Mouse (Mus musculus) myocyte (in vitro differentiated cells): ENCODE data around the gene Ppp2r5b. TPM values are rescaled to one million over a fixed set of nuclear protein-coding genes. Genes with fewer than 3 reads are reported as not detected.

Experiments
- H3K27me3 ChIP-seq: one replicate; pipeline ENCODE4 v1.6.1; 2011; ENCODE audit not compliant: control insufficient read depth, insufficient read depth, insufficient read length
- H3K36me3 ChIP-seq: one replicate; pipeline ENCODE4 v1.6.1; 2011; ENCODE audit not compliant: control insufficient read depth, insufficient read depth
- H3K4me2 ChIP-seq: one replicate; pipeline ENCODE4 v1.6.1; 2011; ENCODE audit warnings: low read depth, control low read depth
- H3K4me3 ChIP-seq: one replicate; pipeline ENCODE4 v1.5.1; 2011; ENCODE audit warnings: mild to moderate bottlenecking, control low read depth, moderate library complexity
- H3K79me2 ChIP-seq: one replicate; pipeline ENCODE4 v1.6.1; 2011; ENCODE audit not compliant: control insufficient read depth, insufficient read depth
- H3ac ChIP-seq: one replicate; pipeline ENCODE4 v1.6.1; 2011; ENCODE audit not compliant: control insufficient read depth, insufficient read length
- CEBPB ChIP-seq: IDR thresholded peaks from 2 replicates; pipeline ENCODE4 v1.6.1; 2011; ENCODE audit warnings: mild to moderate bottlenecking, moderate library complexity; ENCODE audit not compliant: poor library complexity, insufficient read depth, severe bottlenecking
- E2F4 ChIP-seq: IDR thresholded peaks from one replicate; pipeline ENCODE4 v1.6.1; 2011; ENCODE audit warnings: mild to moderate bottlenecking, control low read depth, moderate library complexity; ENCODE audit not compliant: insufficient read depth
- MAX ChIP-seq: IDR thresholded peaks from one replicate; pipeline ENCODE4 v1.6.1; 2011; ENCODE audit warnings: low read depth, mild to moderate bottlenecking, control low read depth
- MYOD1 ChIP-seq, 3 experiments: IDR thresholded peaks; one replicate each; pipeline ENCODE4 v1.6.1; 2011; ENCODE audit warnings: control low read depth in 2 of 3, low read depth in 2 of 3, mild to moderate bottlenecking in 2 of 3, moderate library complexity in 1 of 3; ENCODE audit not compliant: insufficient read length in 2 of 3, control insufficient read depth in 1 of 3
- MYOG ChIP-seq, 3 experiments: IDR thresholded peaks; one replicate each; pipeline ENCODE4 v1.6.1; 2011; ENCODE audit warnings: control low read depth in 2 of 3, low read depth in 2 of 3, mild to moderate bottlenecking in 2 of 3; ENCODE audit not compliant: insufficient read length in 2 of 3, control insufficient read depth in 1 of 3, insufficient read depth in 1 of 3
- POLR2A ChIP-seq: IDR thresholded peaks from one replicate; pipeline ENCODE4 v1.6.1; 2011; ENCODE audit warnings: low read depth, mild to moderate bottlenecking, control low read depth, moderate library complexity; ENCODE audit not compliant: insufficient read length
- POLR2AphosphoS2 ChIP-seq: IDR thresholded peaks from one replicate; pipeline ENCODE4 v1.6.1; 2011; ENCODE audit warnings: low read depth, control low read depth; ENCODE audit not compliant: insufficient read length
- REST ChIP-seq: IDR thresholded peaks from one replicate; pipeline ENCODE4 v1.6.1; 2011; ENCODE audit warnings: mild to moderate bottlenecking, control low read depth, moderate library complexity; ENCODE audit not compliant: insufficient read depth, insufficient read length
- SRF ChIP-seq: IDR thresholded peaks from one replicate; pipeline ENCODE4 v1.6.1; 2011; ENCODE audit warnings: low read depth; ENCODE audit not compliant: control insufficient read depth, insufficient read length
- TCF12 ChIP-seq: IDR thresholded peaks from one replicate; pipeline ENCODE4 v1.6.1; 2011; ENCODE audit warnings: mild to moderate bottlenecking, control low read depth; ENCODE audit not compliant: poor library complexity, insufficient read depth, severe bottlenecking
- TCF3 ChIP-seq: IDR thresholded peaks from one replicate; pipeline ENCODE4 v1.6.1; 2011; ENCODE audit warnings: low read depth, control low read depth; ENCODE audit not compliant: insufficient read length
- USF1 ChIP-seq: IDR thresholded peaks from one replicate; pipeline ENCODE4 v1.6.1; 2011; ENCODE audit warnings: low read depth, mild to moderate bottlenecking, control low read depth, moderate library complexity
- polyA plus RNA-seq: library from polyadenylated mRNA; unstranded; fragments of >200 nt; fragmentation: generic; extraction: Trizol; gene quantifications from one replicate; pipeline ENCODE4 v1.2.1, GENCODE M21; 2012; ENCODE audit warnings: missing spikeins

The Ppp2r5b gene
- polyA plus RNA-seq, 1 experiment: 51.4 TPM

DNA sequence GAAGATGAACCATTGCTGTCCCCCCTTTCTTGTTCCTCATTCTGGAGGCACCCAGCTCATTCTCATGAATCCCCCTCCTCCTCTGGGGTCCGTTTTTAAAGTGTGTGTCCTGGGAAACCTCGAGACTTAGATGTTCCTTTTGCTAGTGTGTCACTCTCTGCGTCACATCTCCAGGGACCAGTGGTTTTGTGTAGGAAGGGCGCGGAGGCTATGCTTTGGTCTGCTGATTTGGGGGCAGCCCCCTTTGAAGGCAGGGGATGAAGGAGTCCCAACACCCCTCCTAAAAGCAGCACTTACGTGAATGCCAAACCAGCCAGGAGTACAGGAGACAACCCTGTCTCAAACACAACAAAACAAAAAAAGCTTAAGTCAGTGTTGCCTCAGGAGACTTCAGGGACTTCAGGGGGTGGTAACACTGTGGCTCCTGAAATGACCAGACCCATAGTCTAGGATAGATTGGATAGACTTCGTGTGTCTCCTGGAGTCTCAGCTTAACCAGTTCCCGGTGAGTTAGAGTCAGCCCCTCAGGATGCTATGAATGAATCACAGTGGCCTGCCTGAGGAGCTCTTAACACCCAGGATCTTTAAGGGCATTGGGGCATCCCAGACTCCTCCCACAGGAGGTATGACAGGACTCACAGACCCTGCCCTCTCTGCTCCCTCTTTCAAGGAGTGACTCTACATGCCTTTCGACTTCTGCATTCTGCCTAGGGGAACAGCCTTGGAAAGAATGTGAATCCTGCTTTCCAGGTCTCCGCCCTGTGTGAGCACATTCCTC is 42.2 kb upstream of the Ppp2r5b start:
- H3K27me3 ChIP-seq: no peaks in the 10 kb centered on the region
- peaks cover 54% of the 10 kb centered on the region for H3K79me2 ChIP-seq

DNA sequence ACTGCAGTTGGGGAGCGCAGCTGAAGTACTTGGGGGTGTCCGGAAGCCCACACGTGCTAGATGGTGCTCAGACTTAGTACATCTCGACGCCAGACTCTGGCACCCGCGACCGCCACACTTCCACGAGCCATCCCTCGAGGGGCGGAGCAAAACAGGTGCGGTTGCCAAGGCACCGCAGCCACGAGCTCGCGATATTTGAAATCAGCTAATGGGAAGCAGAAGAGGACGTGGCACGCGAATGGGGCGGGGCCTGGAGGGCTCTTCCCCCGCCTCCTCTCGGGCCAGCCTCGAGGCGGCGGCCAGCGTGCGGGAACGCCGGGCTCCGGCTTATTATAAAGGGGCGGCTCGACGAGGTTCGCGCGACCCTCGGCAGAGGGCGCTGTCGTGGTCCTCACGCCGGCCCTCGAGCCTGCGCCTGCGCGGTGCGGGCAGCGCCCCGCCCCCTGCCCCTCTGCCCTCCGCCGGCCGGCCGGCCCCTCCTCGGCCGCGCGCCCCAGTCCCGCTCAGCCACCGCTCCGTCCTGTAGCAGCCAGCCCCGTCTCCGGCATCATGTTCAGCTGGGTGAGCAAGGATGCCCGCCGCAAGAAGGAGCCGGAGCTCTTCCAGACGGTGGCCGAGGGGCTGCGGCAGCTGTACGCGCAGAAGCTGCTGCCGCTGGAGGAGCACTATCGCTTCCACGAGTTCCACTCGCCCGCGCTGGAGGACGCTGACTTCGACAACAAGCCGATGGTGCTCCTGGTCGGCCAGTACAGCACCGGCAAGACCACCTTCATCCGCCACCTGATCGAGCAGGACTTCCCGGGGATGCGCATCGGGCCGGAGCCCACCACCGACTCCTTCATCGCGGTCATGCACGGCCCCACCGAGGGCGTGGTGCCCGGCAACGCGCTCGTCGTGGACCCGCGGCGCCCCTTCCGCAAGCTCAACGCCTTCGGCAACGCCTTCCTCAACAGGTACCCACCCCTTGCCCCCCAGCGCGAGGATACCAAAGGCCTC is 41.1 kb upstream of the Ppp2r5b start, which contains the start of gene Ehd1:
Gene Ehd1, plus strand, starts transcription at position 300 of the 996 bp plus-strand sequence.
- Histone ChIP-seq H3K36me3 (peaks cover 20% of the 10 kb centered on the region), H3K4me3 (peak within 1 kb of the TSS; percentile 97), H3ac (peak within 1 kb of the TSS; percentile 84), H3K79me2 (peaks cover 43% of the 10 kb centered on the region), H3K4me2 (peak within 1 kb of the TSS; percentile 99), H3K27me3 (no peaks in the 10 kb centered on the region)
- TF ChIP-seq MYOD1 (IDR thresholded peaks at IDR 0.05; ENCODE audit: control insufficient read depth in 1 of 3, insufficient read length in 2 of 3, low read depth in 2 of 3) (peak in 2 of 3 experiments; percentile 59 to 81), POLR2A (peak; percentile 85), MYOG (IDR thresholded peaks at IDR 0.05; ENCODE audit: control insufficient read depth in 1 of 3, insufficient read depth in 1 of 3, insufficient read length in 2 of 3, low read depth in 2 of 3) (peak in 2 of 3 experiments; percentile 57 to 82), POLR2AphosphoS2 (peak; percentile 73), MAX (no peak), TCF3 (no peak)

More for the DNA sequence above, 42.2 kb upstream of the Ppp2r5b start:
- peak overlapping the region; percentile 97 for H3K4me3 ChIP-seq
- TF ChIP-seq POLR2AphosphoS2 (peak; percentile 80), POLR2A (peak; percentile 83), MYOG (IDR thresholded peaks at IDR 0.05; ENCODE audit: control insufficient read depth in 1 of 3, insufficient read depth in 1 of 3, insufficient read length in 2 of 3, low read depth in 2 of 3) (peak in 1 of 3 experiments; percentile 7), E2F4 (no peak)
- peaks cover 31% of the 10 kb centered on the region for H3K36me3 ChIP-seq
- peak overlapping the region; percentile 99 for H3K4me2 ChIP-seq
- H3ac ChIP-seq: peak overlapping the region; percentile 84

- TF ChIP-seq TCF3 (no peak), REST (no peak), MYOG (IDR thresholded peaks at IDR 0.05; ENCODE audit: control insufficient read depth in 1 of 3, insufficient read depth in 1 of 3, insufficient read length in 2 of 3, low read depth in 2 of 3) (no peak), SRF (no peak), CEBPB (no peak), E2F4 (no peak), POLR2A (no peak), USF1 (no peak)
- Histone ChIP-seq H3ac (peak overlapping the region; percentile 84), H3K36me3 (peaks cover 11% of the 10 kb centered on the region), H3K79me2 (peaks cover 36% of the 10 kb centered on the region), H3K27me3 (no peaks in the 10 kb centered on the region), H3K4me3 (peak overlapping the region; percentile 97), H3K4me2 (peak overlapping the region; percentile 89)
These were observed 40.2 kb upstream of the Ppp2r5b start for GRCm38 (mm10) chr19:6275740-6276389.

GRCm38 (mm10) chr19:6273998-6274608 is 38.4 kb upstream of the Ppp2r5b start:
- Histone ChIP-seq H3K4me3 (no peak overlapping the region), H3K36me3 (peaks cover 4% of the 10 kb centered on the region), H3K4me2 (no peak overlapping the region), H3ac (no peak overlapping the region), H3K79me2 (peaks cover 19% of the 10 kb centered on the region), H3K27me3 (no peaks in the 10 kb centered on the region)
- TF ChIP-seq MAX: no peak
- no peak for TF ChIP-seq POLR2AphosphoS2
- no peak for TF ChIP-seq MYOG (IDR thresholded peaks at IDR 0.05; ENCODE audit: control insufficient read depth in 1 of 3, insufficient read depth in 1 of 3, insufficient read length in 2 of 3, low read depth in 2 of 3)
- no peak for TF ChIP-seq SRF
- no peak for TF ChIP-seq USF1
- TF ChIP-seq TCF12: no peak
- TF ChIP-seq REST: no peak
- TF ChIP-seq POLR2A: no peak
- no peak for TF ChIP-seq E2F4
- TF ChIP-seq CEBPB: no peak
- no peak for TF ChIP-seq MYOD1 (IDR thresholded peaks at IDR 0.05; ENCODE audit: control insufficient read depth in 1 of 3, insufficient read length in 2 of 3, low read depth in 2 of 3)
- TF ChIP-seq TCF3: no peak
